Mouse (Mus musculus): Measurements from ENCODE around the gene Pkp4.

DNA sequence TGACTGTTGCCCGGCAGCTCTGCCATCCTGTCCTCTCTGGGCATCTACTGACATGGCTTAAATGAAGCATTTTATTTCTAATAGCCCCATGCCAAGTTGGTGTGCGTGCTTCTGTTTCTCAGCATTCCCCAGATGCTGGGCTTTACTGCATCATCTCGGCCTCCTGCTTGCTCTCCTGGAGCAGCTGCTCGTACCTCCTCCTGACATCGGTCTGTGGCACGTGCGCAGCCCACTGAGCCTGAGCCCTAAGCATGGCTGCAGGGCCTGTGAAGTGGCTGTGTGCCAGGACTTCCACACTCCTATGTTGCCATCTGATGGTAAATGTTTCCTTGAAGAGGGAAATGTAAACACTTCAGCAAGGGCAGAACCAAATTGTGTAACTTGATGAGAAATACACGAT, 30.8 kb downstream of the Pkp4 start:
- TF ChIP-seq CTCF (IDR thresholded peaks at IDR 0.05; ENCODE audit: borderline replicate concordance, insufficient read depth, low read depth, low read length) (no peak), POLR2A (IDR thresholded peaks at IDR 0.05; ENCODE audit: borderline replicate concordance, insufficient read depth, low read length) (no peak)
